Mouse (Mus musculus) stomach, postnatal 0 days (tissue): ENCODE data around the gene Vps53.

Experiments
- CTCF ChIP-seq: IDR thresholded peaks from 2 replicates; pipeline ENCODE4 v1.5.1; 2016; ENCODE audit warnings: antibody characterized with exemption, low read depth, mild to moderate bottlenecking, moderate library complexity
- EP300 ChIP-seq: optimal IDR thresholded peaks from 2 replicates; pipeline ENCODE3; 2016; ENCODE audit warnings: antibody characterized with exemption

- no peak for TF ChIP-seq CTCF
- no peak for TF ChIP-seq EP300
Measured at GRCm38 (mm10) chr11:76089776-76090175, 89.7 kb downstream of the Vps53 start.
